Mouse (Mus musculus): ENCODE results near the gene Itih4. TPM values are rescaled to one million over a fixed set of nuclear protein-coding genes. Genes with fewer than 3 reads are reported as not detected.

The Itih4 gene
- polyA plus RNA-seq, 1 experiment from 2014 or later, result not detected

DNA sequence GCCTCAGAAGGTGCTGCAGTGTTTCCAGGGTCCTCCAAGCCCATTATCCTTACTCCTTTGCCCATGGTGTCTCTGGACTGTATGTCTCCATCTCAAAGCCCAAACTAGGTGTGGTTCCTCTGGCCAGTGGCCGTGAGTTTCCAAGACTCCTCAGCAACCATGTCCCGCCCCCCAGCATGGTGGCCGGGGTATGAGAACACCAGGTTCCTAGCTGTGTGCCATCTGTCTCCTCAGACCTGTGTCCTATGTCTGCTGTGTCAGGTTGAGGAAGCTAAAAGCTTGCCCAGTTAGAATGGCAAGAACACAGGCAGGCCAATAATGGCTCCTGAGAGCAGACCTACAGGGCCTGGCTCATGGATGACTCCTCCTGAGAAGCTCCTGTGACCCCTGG lies 4.6 kb upstream of the Itih4 start:
- no peaks in the 10 kb centered on the region for H3K9me3 ChIP-seq (replicated peaks)
- 94% methylated on average over 3 of the region's 3 CpGs for WGBS

DNA sequence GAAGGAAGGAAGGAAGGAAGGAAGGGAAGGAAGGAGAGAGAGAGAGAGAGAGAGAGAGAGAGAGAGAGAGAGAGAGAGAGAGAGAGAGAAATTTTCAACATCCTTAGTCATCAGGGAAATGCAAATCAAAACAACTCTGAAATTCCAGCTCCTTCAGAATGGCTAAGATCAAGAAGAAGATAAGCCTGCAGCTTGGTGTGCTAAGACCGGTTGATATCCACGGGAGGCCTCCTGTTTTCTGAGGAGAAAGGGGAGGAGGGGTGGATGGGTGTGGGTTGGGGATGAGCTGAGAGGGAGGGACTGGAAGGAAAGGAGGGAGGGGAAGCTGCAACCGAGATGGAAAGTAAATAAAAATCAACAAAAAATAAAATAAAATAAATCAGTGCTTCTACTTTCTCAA lies 978 bp upstream of the Itih4 start:
- Histone ChIP-seq H3K4me1 (peaks cover 6% of the 10 kb centered on the region), H3K27me3 (ENCODE audit: low read depth, poor library complexity, severe bottlenecking) (no peaks in the 10 kb centered on the region), H3K27ac (replicated peaks) (no peak overlapping the region), H3K36me3 (no peaks in the 10 kb centered on the region), H3K4me3 (no peak overlapping the region), H3K9me3 (replicated peaks) (no peaks in the 10 kb centered on the region)
- no peak for DNase-seq (ENCODE audit: low spot score)
- WGBS, result 25% methylated on average over 3 of the region's 3 CpGs

More for the DNA sequence above, 4.6 kb upstream of the Itih4 start:
- no peak overlapping the region for H3K27ac ChIP-seq (replicated peaks)
- H3K4me1 ChIP-seq, result peaks cover 5% of the 10 kb centered on the region
- no peaks in the 10 kb centered on the region for H3K36me3 ChIP-seq
- no peak overlapping the region for H3K4me3 ChIP-seq
- H3K27me3 ChIP-seq (ENCODE audit: low read depth, poor library complexity, severe bottlenecking), result no peaks in the 10 kb centered on the region
- no peak for DNase-seq (ENCODE audit: low spot score)

DNA sequence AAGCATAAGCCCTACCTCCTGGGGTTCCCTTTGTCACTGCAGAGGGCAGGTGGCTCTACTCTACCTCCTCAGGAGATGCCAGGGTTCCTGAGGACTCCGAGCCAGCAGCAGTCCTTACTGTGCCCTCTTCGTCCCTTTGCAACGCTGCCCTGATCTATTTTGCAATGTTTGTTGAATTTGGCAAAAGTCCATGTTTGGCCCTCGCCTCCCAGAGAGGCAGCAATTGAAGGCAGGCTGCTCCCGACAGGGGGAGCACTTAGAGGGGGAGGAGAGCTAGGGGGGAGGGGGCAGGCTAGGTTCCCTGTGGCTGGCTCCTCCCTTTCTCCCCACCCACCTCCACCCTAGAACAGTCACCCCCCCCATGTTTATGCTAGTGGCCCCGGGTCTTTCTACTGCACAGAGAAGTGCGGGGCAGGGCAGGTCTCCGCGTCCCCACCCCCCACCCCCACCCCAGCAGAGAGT lies 2.0 kb downstream of the Itih4 start:
- Histone ChIP-seq H3K4me3 (no peak overlapping the region), H3K27me3 (ENCODE audit: low read depth, poor library complexity, severe bottlenecking) (no peaks in the 10 kb centered on the region), H3K9me3 (replicated peaks) (no peaks in the 10 kb centered on the region), H3K4me1 (peaks cover 6% of the 10 kb centered on the region), H3K36me3 (no peaks in the 10 kb centered on the region), H3K27ac (replicated peaks) (no peak overlapping the region)
- no peak for DNase-seq (ENCODE audit: low spot score)
- WGBS, result 28% methylated on average over 9 of the region's 9 CpGs

DNA sequence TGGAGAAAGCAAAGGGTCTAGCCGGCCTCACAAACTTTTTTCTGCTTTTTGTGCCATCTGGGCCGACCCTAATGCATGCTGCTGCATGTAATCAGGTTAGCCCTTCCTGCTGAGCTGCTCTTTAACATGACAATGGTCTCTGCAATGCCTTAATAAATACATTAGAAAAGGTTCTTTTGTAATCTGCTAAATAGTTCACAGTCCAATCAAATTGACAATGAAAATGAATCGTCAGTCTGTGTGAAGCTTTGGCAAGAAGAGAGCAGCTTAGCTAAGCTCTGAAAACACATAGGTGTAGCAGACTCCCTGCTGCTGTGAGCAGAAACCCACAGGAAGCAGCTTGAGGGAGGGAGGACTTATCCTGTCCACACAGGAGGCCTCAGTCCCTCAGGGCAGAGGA lies 13.7 kb downstream of the Itih4 start:
- Histone ChIP-seq H3K4me1 (peaks cover 9% of the 10 kb centered on the region), H3K27me3 (ENCODE audit: low read depth, poor library complexity, severe bottlenecking) (no peaks in the 10 kb centered on the region), H3K36me3 (no peaks in the 10 kb centered on the region), H3K27ac (replicated peaks) (no peak overlapping the region), H3K9me3 (replicated peaks) (peaks cover 11% of the 10 kb centered on the region; the same call in 1 of the 2 replicates), H3K4me3 (no peak overlapping the region)
- no peak for DNase-seq (ENCODE audit: low spot score)
- WGBS, result 42% methylated on average over 3 of the region's 3 CpGs

DNA sequence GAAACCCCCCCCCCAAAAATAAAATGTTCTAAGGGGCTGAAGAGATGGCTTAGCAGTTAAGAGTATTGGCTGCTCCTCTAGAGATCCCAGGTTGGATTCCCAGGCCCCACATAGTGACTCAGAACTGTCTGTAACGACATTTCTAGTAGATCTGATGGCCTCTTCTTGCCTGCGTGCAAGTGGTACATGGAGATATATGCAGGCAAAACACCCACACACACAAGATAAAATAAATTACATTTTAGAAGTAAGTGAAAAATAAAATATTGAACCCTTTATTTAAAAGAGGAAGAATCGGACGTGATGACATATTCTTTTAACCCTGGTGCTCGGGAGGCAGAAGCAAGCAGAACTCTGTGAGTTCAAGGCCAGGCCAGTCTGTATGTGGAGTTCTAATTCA lies 16.4 kb downstream of the Itih4 start:
- Histone ChIP-seq H3K36me3 (no peaks in the 10 kb centered on the region), H3K4me1 (peaks cover 6% of the 10 kb centered on the region; the same call in 1 of the 2 replicates), H3K4me3 (no peak overlapping the region), H3K27me3 (ENCODE audit: low read depth, poor library complexity, severe bottlenecking) (no peaks in the 10 kb centered on the region), H3K27ac (replicated peaks) (no peak overlapping the region), H3K9me3 (replicated peaks) (peaks cover 11% of the 10 kb centered on the region; the same call in 1 of the 2 replicates)
- no peak for DNase-seq (ENCODE audit: low spot score)
- 93% methylated on average over 5 of the region's 5 CpGs for WGBS

DNA sequence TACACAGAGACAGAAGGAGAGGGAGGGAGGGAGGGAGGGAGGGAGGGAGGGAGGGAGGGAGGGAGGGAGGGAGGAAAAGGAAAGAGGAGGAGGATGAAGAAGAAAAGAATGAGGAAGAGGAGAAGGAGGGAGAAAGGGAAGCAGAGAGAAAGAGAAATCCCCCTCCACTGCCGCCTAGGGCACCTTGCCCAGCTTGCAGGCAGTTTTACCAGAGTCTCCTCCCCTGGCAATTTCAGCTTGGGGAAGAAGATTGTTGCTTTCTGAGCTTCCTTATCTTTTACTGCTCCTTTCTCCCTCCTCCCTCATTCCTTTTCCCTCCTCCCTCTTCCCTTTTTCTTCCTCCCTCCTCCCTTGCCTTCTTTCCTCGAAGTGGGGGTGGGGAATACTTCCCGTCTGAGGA lies 16.8 kb downstream of the Itih4 start:
- Histone ChIP-seq H3K4me1 (peaks cover 6% of the 10 kb centered on the region; the same call in 1 of the 2 replicates), H3K9me3 (replicated peaks) (peaks cover 11% of the 10 kb centered on the region; the same call in 1 of the 2 replicates), H3K27ac (replicated peaks) (no peak overlapping the region), H3K4me3 (no peak overlapping the region), H3K36me3 (no peaks in the 10 kb centered on the region), H3K27me3 (ENCODE audit: low read depth, poor library complexity, severe bottlenecking) (no peaks in the 10 kb centered on the region)
- DNase-seq (ENCODE audit: low spot score), result no peak
- WGBS, result 80% methylated on average over 3 of the region's 3 CpGs

DNA sequence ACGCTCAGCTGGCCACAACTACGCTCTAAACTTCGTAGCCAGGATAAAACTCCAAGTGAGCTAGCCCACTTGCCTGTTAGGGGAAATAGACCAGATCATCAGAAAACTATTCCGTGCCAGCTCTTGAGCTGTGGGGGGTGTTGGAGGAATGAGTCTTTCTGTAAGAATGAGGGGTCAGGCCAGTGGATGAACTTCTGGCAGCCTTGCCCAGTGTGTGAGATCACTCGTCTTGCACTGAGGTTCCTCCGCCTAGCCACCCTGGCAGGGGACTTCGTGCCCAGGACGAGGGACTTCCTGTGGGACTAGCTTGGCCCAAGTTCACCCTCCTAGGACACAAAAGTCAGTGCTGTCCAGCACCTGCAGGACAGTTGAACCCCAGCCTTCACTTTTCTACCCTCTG lies 18.0 kb downstream of the Itih4 start:
- 88% methylated on average over 8 of the region's 8 CpGs for WGBS

DNA sequence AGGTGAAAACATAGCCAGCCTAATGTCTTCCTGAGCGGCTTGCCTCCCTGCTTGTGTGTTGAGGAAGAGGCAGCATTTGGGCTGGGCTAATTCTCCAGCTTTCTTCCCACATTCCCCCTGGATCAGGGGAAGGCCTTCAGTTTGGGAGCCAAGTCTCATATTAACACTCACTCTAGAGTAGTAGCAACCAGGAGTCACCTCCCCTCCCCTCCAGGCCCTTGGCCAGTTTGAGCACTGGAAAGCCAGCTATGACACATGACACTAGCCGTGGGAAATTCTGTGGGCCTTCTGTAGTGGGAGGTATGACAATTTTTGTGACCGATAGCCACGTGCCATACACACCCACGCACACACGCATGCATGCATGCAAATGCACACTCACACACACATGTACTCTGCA lies 19.7 kb downstream of the Itih4 start:
- Histone ChIP-seq H3K4me1 (no peaks in the 10 kb centered on the region), H3K27ac (replicated peaks) (no peak overlapping the region), H3K4me3 (no peak overlapping the region), H3K27me3 (ENCODE audit: low read depth, poor library complexity, severe bottlenecking) (no peaks in the 10 kb centered on the region), H3K9me3 (replicated peaks) (no peaks in the 10 kb centered on the region), H3K36me3 (no peaks in the 10 kb centered on the region)
- DNase-seq (ENCODE audit: low spot score), result no peak
- 88% methylated on average over 6 of the region's 6 CpGs for whole genome bisulfite sequencing

More for the DNA sequence above, 18.0 kb downstream of the Itih4 start:
- H3K27me3 ChIP-seq (ENCODE audit: low read depth, poor library complexity, severe bottlenecking), result no peaks in the 10 kb centered on the region
- no peaks in the 10 kb centered on the region for H3K36me3 ChIP-seq
- no peak overlapping the region for H3K27ac ChIP-seq (replicated peaks)
- no peak for DNase-seq (ENCODE audit: low spot score)
- H3K4me3 ChIP-seq, result no peak overlapping the region
- peaks cover 6% of the 10 kb centered on the region; the same call in 1 of the 2 replicates for H3K4me1 ChIP-seq
- H3K9me3 ChIP-seq (replicated peaks), result peaks cover 8% of the 10 kb centered on the region; the same call in 1 of the 2 replicates

DNA sequence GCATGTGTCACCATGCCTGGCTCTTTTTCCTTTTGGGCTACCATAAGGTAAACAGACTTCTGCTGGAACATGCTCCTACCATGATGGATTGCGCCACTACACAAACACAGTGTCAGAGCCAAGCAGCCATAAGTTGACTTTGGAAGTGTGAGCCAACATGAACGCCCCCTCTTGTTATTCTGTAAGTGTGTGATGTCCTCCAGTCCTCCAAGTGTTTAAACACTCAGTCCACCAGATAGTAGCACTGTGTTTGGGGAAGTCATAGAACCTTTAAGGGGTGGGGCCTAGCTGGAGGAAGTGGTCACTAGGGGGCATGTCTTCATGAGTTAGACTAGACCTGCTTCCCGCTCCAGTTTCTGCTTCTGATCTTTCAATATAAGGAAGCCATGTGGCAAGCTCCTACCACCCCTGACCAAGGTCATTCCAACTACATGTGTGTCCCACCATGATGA lies 21.6 kb downstream of the Itih4 start:
- H3K9me3 ChIP-seq (replicated peaks), result no peaks in the 10 kb centered on the region
- WGBS, result 86% methylated on average over 3 of the region's 3 CpGs
- H3K36me3 ChIP-seq, result no peaks in the 10 kb centered on the region
- H3K4me1 ChIP-seq, result no peaks in the 10 kb centered on the region
- H3K27me3 ChIP-seq (ENCODE audit: low read depth, poor library complexity, severe bottlenecking), result no peaks in the 10 kb centered on the region
- DNase-seq (ENCODE audit: low spot score), result no peak
- no peak overlapping the region for H3K4me3 ChIP-seq
- H3K27ac ChIP-seq (replicated peaks), result no peak overlapping the region

DNA sequence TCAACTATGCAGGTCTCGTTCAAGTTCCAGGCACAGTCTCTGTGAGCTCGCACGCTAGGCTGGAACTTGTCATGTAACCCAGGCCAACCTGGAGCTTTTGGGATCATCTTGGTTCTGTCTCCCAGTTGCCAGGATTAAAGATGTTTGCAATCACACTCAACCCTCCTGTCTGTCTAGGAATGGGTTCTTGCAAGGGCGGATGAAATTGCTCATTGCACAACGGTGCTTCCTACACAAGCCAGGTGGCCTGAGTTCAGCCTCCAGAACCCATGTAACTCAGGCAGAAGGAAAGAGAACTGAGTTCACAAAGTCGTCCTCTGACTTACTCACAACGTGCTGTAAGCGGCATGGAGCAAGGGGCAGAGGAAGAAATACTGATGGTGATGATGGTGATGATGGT lies 24.9 kb downstream of the Itih4 start:
- no peak overlapping the region for H3K4me3 ChIP-seq
- 90% methylated on average over 8 of the region's 8 CpGs for WGBS
- no peaks in the 10 kb centered on the region for H3K9me3 ChIP-seq (replicated peaks)
- H3K27ac ChIP-seq (replicated peaks), result no peak overlapping the region
- H3K4me1 ChIP-seq, result no peaks in the 10 kb centered on the region
- no peaks in the 10 kb centered on the region for H3K36me3 ChIP-seq
- no peak for DNase-seq (ENCODE audit: low spot score)
- no peaks in the 10 kb centered on the region for H3K27me3 ChIP-seq (ENCODE audit: low read depth, poor library complexity, severe bottlenecking)

DNA sequence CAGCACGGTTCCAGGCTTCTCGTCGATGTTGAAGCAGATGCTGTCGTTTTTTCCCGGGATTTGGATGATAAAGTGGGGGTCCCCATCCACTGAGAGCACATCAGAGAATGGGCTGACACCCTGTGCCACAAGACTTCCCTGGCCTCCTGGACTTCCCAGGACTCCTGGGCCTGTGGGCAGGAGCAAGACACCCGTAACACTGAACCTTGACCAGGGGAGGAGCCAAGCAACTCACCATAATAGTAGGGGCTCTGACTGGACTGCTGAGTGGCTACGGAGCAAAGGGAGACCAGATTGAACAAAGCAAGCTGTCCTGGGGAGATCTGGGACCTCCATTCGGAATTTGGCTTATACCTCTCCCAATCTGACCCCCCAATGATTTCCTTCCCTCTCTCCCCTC lies 26.4 kb downstream of the Itih4 start:
- WGBS, result 80% methylated on average over 8 of the region's 8 CpGs
- no peak overlapping the region for H3K4me3 ChIP-seq

DNA sequence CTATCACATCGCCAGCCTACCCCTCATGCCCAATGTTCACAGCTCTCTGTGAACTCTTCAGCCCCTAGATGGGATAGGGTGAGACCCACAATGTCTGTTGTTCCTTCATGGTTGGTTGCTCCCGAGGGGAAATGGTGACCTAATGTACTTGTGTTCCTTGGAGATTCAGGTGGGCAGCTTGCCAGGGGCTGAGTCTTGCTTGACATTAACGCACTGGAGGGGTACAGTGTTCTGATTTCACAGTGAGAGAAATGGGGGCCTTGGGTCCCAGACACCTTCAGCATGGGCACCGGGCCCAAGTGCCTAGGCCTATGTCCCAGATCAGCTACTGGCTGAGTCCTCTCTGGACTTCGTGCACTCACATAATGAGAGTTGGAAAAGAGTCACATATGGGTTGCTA lies 27.1 kb downstream of the Itih4 start:
- H3K36me3 ChIP-seq, result no peaks in the 10 kb centered on the region
- no peak for DNase-seq (ENCODE audit: low spot score)
- H3K27me3 ChIP-seq (ENCODE audit: low read depth, poor library complexity, severe bottlenecking), result no peaks in the 10 kb centered on the region
- WGBS, result 88% methylated on average over 5 of the region's 5 CpGs
- no peaks in the 10 kb centered on the region for H3K9me3 ChIP-seq (replicated peaks)
- H3K4me3 ChIP-seq, result no peak overlapping the region
- H3K4me1 ChIP-seq, result no peaks in the 10 kb centered on the region
- no peak overlapping the region for H3K27ac ChIP-seq (replicated peaks)

More for the DNA sequence above, 26.4 kb downstream of the Itih4 start:
- DNase-seq (ENCODE audit: low spot score), result no peak
- Histone ChIP-seq H3K27ac (replicated peaks) (no peak overlapping the region), H3K4me1 (no peaks in the 10 kb centered on the region), H3K9me3 (replicated peaks) (no peaks in the 10 kb centered on the region), H3K36me3 (no peaks in the 10 kb centered on the region), H3K27me3 (ENCODE audit: low read depth, poor library complexity, severe bottlenecking) (no peaks in the 10 kb centered on the region)

DNA sequence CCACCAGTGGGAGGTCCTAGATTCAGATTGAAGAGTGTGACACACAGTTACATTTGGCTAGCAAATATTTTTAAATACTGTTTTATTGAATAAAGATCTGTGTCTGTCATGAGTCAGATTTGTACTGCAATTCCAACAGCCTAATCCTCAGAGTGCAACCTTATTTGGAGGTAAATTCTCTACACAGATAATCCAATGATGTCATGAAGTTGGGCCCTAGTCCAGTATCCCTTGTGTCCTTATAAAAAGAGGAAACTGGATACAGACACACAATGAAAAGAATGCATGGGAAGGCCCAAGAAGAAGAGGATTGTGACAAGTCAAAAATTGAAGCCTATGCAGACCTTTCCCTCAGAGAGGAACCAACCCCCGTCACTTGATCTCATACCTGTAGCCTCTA lies 30.2 kb downstream of the Itih4 start:
- Histone ChIP-seq H3K4me3 (no peak overlapping the region), H3K9me3 (replicated peaks) (no peaks in the 10 kb centered on the region), H3K27me3 (ENCODE audit: low read depth, poor library complexity, severe bottlenecking) (no peaks in the 10 kb centered on the region), H3K4me1 (no peaks in the 10 kb centered on the region), H3K36me3 (no peaks in the 10 kb centered on the region), H3K27ac (replicated peaks) (no peak overlapping the region)
- WGBS, result 91% methylated on average over 1 of the region's 1 CpGs
- no peak for DNase-seq (ENCODE audit: low spot score)

Data from midbrain, embryonic 10.5 days (tissue).